Mouse (Mus musculus) liver, embryonic 14.5 days (tissue): Measurements from ENCODE around the gene Mrpl11.

Experiments used
- CTCF ChIP-seq: IDR thresholded peaks from 2 replicates; pipeline ENCODE4 v1.5.1; 2016; ENCODE audit warnings: antibody characterized with exemption, low read depth, control low read depth
- EP300 ChIP-seq: IDR thresholded peaks from 2 replicates; pipeline ENCODE4 v1.6.1; 2016; ENCODE audit warnings: antibody characterized with exemption, low read depth

DNA sequence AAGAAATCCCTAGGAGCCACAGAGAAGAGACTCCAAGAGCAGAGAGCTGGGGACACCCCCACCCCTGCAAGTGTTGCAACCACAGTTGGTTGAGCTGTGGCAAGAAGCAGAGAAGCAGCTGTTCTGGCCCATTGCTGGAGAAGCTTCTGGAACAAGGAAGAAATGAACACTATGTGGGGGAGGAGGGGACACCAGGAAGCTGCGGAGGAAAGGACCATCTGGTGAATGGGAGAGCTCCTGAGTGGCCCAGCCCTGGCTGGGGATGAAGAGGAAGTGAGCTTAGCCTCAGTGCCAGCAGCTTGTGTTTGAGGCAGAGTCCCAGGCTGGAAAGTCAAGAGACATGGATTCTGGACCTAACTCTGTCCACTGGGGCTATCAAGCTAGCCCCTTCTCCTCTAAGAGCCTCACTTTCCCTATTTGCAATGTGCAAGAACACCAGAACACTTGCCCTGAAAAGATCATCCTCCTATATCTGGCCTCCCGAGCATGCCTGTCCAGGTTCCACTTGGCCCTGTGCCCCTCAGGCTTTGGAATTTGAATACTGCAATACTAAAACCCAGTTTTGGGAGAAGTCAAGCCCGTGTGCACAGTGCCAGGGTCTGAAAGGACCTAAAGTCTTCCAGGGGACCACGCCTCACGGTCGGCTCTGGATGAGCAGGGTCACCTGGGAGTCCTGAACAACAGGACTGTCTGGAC, 37.6 kb downstream of the Mrpl11 start:
- TF ChIP-seq CTCF (no peak), EP300 (no peak)
